Mouse (Mus musculus): ENCODE data around the gene Ptprt.

- no peak for TF ChIP-seq CTCF (IDR thresholded peaks at IDR 0.05)
- no peak for TF ChIP-seq POLR2A (IDR thresholded peaks at IDR 0.05; ENCODE audit: insufficient read depth, low read depth, low read length)
Observed at GRCm38 (mm10) chr2:161884446-161884845, 776.5 kb downstream of the Ptprt start.

All from heart, adult 2 months (tissue).